Mouse (Mus musculus) hindbrain, embryonic 13.5 days (tissue): ENCODE data around the gene Umod. TPM values are rescaled to one million over a fixed set of nuclear protein-coding genes. Genes with fewer than 3 reads are reported as not detected.

Experiments used
- ATAC-seq: fragments of 200-750 bp; cut with Nextera tagmentation; 2 replicates; pipeline ENCODE4 v1.8.0; 2017; ENCODE audit warnings: moderate TSS enrichment; ENCODE audit not compliant: low FRiP score
- H3K27ac ChIP-seq: fragments of 300-500 bp; sonication (generic); 2 replicates; pipeline ENCODE4 v1.5.1; 2015; ENCODE audit warnings: inconsistent platforms, mild to moderate bottlenecking, moderate library complexity
- H3K27me3 ChIP-seq: fragments of 300-500 bp; sonication (generic); 2 replicates; pipeline ENCODE4 v1.6.1; 2015; ENCODE audit warnings: mild to moderate bottlenecking, inconsistent platforms
- H3K36me3 ChIP-seq: fragments of 300-500 bp; sonication (generic); 2 replicates; pipeline ENCODE4 v1.6.1; 2015; ENCODE audit warnings: mild to moderate bottlenecking, inconsistent platforms
- H3K4me1 ChIP-seq: fragments of 300-500 bp; sonication (generic); replicated peaks from 2 replicates; pipeline ENCODE4 v1.6.1; 2015; ENCODE audit warnings: inconsistent platforms
- H3K4me2 ChIP-seq: fragments of 300-500 bp; sonication (generic); 2 replicates; pipeline ENCODE4 v1.6.1; 2015; ENCODE audit warnings: inconsistent platforms, mild to moderate bottlenecking, moderate library complexity
- H3K4me3 ChIP-seq: fragments of 300-500 bp; sonication (generic); 2 replicates; pipeline ENCODE4 v1.5.1; 2015; ENCODE audit warnings: mild to moderate bottlenecking, inconsistent platforms
- H3K9ac ChIP-seq: fragments of 300-500 bp; sonication (generic); 2 replicates; pipeline ENCODE4 v1.6.1; 2015; ENCODE audit warnings: mild to moderate bottlenecking, inconsistent platforms
- H3K9me3 ChIP-seq: fragments of 300-500 bp; sonication (generic); 2 replicates; pipeline ENCODE4 v1.6.1; 2016; ENCODE audit warnings: inconsistent platforms
- WGBS: fragments of 180-500 bp; shearing (Covaris S2); methylation state at CpG from one replicate; pipeline ENCODE4 v1.1.7; 2015; 5-methylcytosine and 5-hydroxymethylcytosine counted together
- polyA plus RNA-seq: library from polyadenylated mRNA; unstranded; fragments of >200 nt; fragmentation: Nextera tagmentation; extraction: Ambion mirVana; gene quantifications from 2 replicates; pipeline ENCODE4 v1.2.1, GENCODE M21; 2015

The Umod gene
- polyA plus RNA-seq, 1 experiment from 2014 or later = not detected

- Histone ChIP-seq H3K4me1 (peaks cover 15% of the 10 kb centered on the region), H3K9ac (no peak overlapping the region), H3K4me3 (no peak overlapping the region), H3K36me3 (no peaks in the 10 kb centered on the region), H3K27ac (no peak overlapping the region), H3K4me2 (no peak overlapping the region), H3K27me3 (no peaks in the 10 kb centered on the region), H3K9me3 (no peaks in the 10 kb centered on the region)
- no peak for ATAC-seq
- 79% methylated on average over 1 of the region's 1 CpGs for WGBS
Observed at GRCm38 (mm10) chr7:119418523-119418922, 60.6 kb downstream of the Umod start.

Other genes starting within 250 kb of the Umod start
- not detected in 2 replicates for gene Gp2, start 20.0 kb downstream of the Umod start, polyA plus RNA-seq
- gene Acsm5, start 40.2 kb upstream of the Umod start, polyA plus RNA-seq = not detected in 2 replicates
- gene Pdilt, start 44.2 kb upstream of the Umod start, polyA plus RNA-seq = 0.14 and 0.32 TPM in 2 replicates
- gene Acsm2, start 75.1 kb upstream of the Umod start, polyA plus RNA-seq = not detected in 2 replicates
- gene Acsm1, start 127.7 kb upstream of the Umod start, polyA plus RNA-seq = not detected in 2 replicates
- gene Acsm4, start 210.7 kb upstream of the Umod start, polyA plus RNA-seq = not detected in 2 replicates
- gene Thumpd1, start 241.5 kb upstream of the Umod start, polyA plus RNA-seq = 76.6 and 79.4 TPM in 2 replicates